Mouse (Mus musculus) stomach, postnatal 0 days (tissue): ENCODE measurements around the gene Ttll9.

Source experiments
- CTCF ChIP-seq: IDR thresholded peaks from 2 replicates; pipeline ENCODE4 v1.5.1; 2016; ENCODE audit warnings: antibody characterized with exemption, low read depth, mild to moderate bottlenecking, moderate library complexity
- EP300 ChIP-seq: optimal IDR thresholded peaks from 2 replicates; pipeline ENCODE3; 2016; ENCODE audit warnings: antibody characterized with exemption

GRCm38 (mm10) chr2:152922376-152922775, 39.9 kb upstream of the Ttll9 start:
- TF ChIP-seq CTCF = peak; percentile 22; the same call in 1 of the 2 replicates
- TF ChIP-seq EP300 = no peak
